Mouse (Mus musculus) hindbrain, embryonic 12.5 days (tissue): Measurements from ENCODE around the gene Zfp354a. TPM values are rescaled to one million over a fixed set of nuclear protein-coding genes. Genes with fewer than 3 reads are reported as not detected.

ENCODE experiments used
- ATAC-seq: fragments of 200-750 bp; cut with Nextera tagmentation; 2 replicates; pipeline ENCODE4 v1.8.0; 2017; ENCODE audit warnings: moderate TSS enrichment; ENCODE audit not compliant: low FRiP score
- H3K27ac ChIP-seq: fragments of 300-500 bp; sonication (generic); 2 replicates; pipeline ENCODE4 v1.5.1; 2016; ENCODE audit warnings: mild to moderate bottlenecking
- H3K27me3 ChIP-seq: fragments of 300-500 bp; sonication (generic); 2 replicates; pipeline ENCODE4 v1.6.1; 2016; ENCODE audit warnings: mild to moderate bottlenecking
- H3K36me3 ChIP-seq: fragments of 300-500 bp; sonication (generic); 2 replicates; pipeline ENCODE4 v1.6.1; 2016; ENCODE audit warnings: mild to moderate bottlenecking
- H3K4me1 ChIP-seq: fragments of 300-500 bp; sonication (generic); 2 replicates; pipeline ENCODE4 v1.6.1; 2016
- H3K4me2 ChIP-seq: fragments of 300-500 bp; sonication (generic); replicated peaks from 2 replicates; pipeline ENCODE4 v1.6.1; 2016; ENCODE audit warnings: mild to moderate bottlenecking
- H3K4me3 ChIP-seq: fragments of 300-500 bp; sonication (generic); 2 replicates; pipeline ENCODE4 v1.5.1; 2016; ENCODE audit warnings: mild to moderate bottlenecking
- H3K9ac ChIP-seq: fragments of 300-500 bp; sonication (generic); 2 replicates; pipeline ENCODE4 v1.6.1; 2016; ENCODE audit warnings: mild to moderate bottlenecking, moderate library complexity
- H3K9me3 ChIP-seq: fragments of 300-500 bp; sonication (generic); replicated peaks from 2 replicates; pipeline ENCODE4 v1.6.1; 2016; ENCODE audit warnings: mild to moderate bottlenecking
- WGBS: fragments of 180-500 bp; shearing (Covaris S2); methylation state at CpG from one replicate; pipeline ENCODE4 v1.1.7; 2016; 5-methylcytosine and 5-hydroxymethylcytosine counted together
- polyA plus RNA-seq: library from polyadenylated mRNA; unstranded; fragments of >200 nt; fragmentation: Nextera tagmentation; extraction: Ambion mirVana; gene quantifications from 2 replicates; pipeline ENCODE4 v1.2.1, GENCODE M21; 2016

The Zfp354a gene
- polyA plus RNA-seq, 1 experiment from 2014 or later: 10.3 TPM

- H3K4me3 ChIP-seq: no peak overlapping the region
- no peaks in the 10 kb centered on the region for H3K4me1 ChIP-seq
- no peaks in the 10 kb centered on the region for H3K9me3 ChIP-seq
- H3K9ac ChIP-seq: no peak overlapping the region
- no peaks in the 10 kb centered on the region for H3K27me3 ChIP-seq
- H3K4me2 ChIP-seq: no peak overlapping the region
- WGBS: 44% methylated on average over 3 of the region's 3 CpGs
- H3K27ac ChIP-seq: no peak overlapping the region
- no peak for ATAC-seq
- no peaks in the 10 kb centered on the region for H3K36me3 ChIP-seq
Measured at GRCm38 (mm10) chr11:51053230-51053629, 5.8 kb upstream of the Zfp354a start.

GRCm38 (mm10) chr11:51059640-51060039 lies 583 bp downstream of the Zfp354a start:
- Histone ChIP-seq H3K36me3 (peaks cover 14% of the 10 kb centered on the region), H3K27me3 (no peaks in the 10 kb centered on the region), H3K9me3 (no peaks in the 10 kb centered on the region), H3K9ac (peak overlapping the region; percentile 84), H3K4me2 (peak overlapping the region; percentile 84), H3K4me1 (peaks cover 9% of the 10 kb centered on the region), H3K27ac (no peak overlapping the region), H3K4me3 (peak overlapping the region; percentile 79)
- ATAC-seq: peak; percentile 68
- 18% methylated on average over 14 of the region's 14 CpGs for WGBS

GRCm38 (mm10) chr11:51060981-51061380 lies 1.9 kb downstream of the Zfp354a start:
- WGBS: 97% methylated on average over 6 of the region's 6 CpGs
- ATAC-seq: no peak

GRCm38 (mm10) chr11:51063276-51063675 lies 4.2 kb downstream of the Zfp354a start:
- Histone ChIP-seq H3K36me3 (peaks cover 45% of the 10 kb centered on the region), H3K9ac (no peak overlapping the region), H3K4me1 (peaks cover 9% of the 10 kb centered on the region), H3K4me3 (no peak overlapping the region), H3K9me3 (no peaks in the 10 kb centered on the region), H3K27ac (no peak overlapping the region), H3K4me2 (no peak overlapping the region), H3K27me3 (no peaks in the 10 kb centered on the region)
- no peak for ATAC-seq
- WGBS: 95% methylated on average over 7 of the region's 7 CpGs

More at GRCm38 (mm10) chr11:51060981-51061380, 1.9 kb downstream of the Zfp354a start:
- H3K27ac ChIP-seq: no peak overlapping the region
- H3K9ac ChIP-seq: no peak overlapping the region
- no peaks in the 10 kb centered on the region for H3K27me3 ChIP-seq
- H3K9me3 ChIP-seq: no peaks in the 10 kb centered on the region
- H3K4me3 ChIP-seq: no peak overlapping the region
- H3K36me3 ChIP-seq: peaks cover 24% of the 10 kb centered on the region
- no peak overlapping the region for H3K4me2 ChIP-seq
- peaks cover 9% of the 10 kb centered on the region for H3K4me1 ChIP-seq

- Histone ChIP-seq H3K27ac (no peak overlapping the region), H3K4me3 (no peak overlapping the region), H3K4me2 (no peak overlapping the region), H3K27me3 (no peaks in the 10 kb centered on the region), H3K9ac (no peak overlapping the region), H3K4me1 (peaks cover 9% of the 10 kb centered on the region), H3K9me3 (no peaks in the 10 kb centered on the region), H3K36me3 (peaks cover 51% of the 10 kb centered on the region)
- no peak for ATAC-seq
- WGBS: 91% methylated on average over 8 of the region's 8 CpGs
Measured at GRCm38 (mm10) chr11:51063841-51064240, 4.8 kb downstream of the Zfp354a start.

GRCm38 (mm10) chr11:51084527-51084926 lies 25.5 kb downstream of the Zfp354a start:
- H3K4me2 ChIP-seq: no peak overlapping the region
- no peak overlapping the region for H3K27ac ChIP-seq
- no peak overlapping the region for H3K4me3 ChIP-seq
- H3K36me3 ChIP-seq: no peaks in the 10 kb centered on the region
- no peak for ATAC-seq
- H3K9me3 ChIP-seq: no peaks in the 10 kb centered on the region
- 47% methylated on average over 7 of the region's 7 CpGs for WGBS
- H3K27me3 ChIP-seq: no peaks in the 10 kb centered on the region
- H3K9ac ChIP-seq: no peak overlapping the region
- H3K4me1 ChIP-seq: no peaks in the 10 kb centered on the region

- WGBS: 73% methylated on average over 13 of the region's 13 CpGs
Measured at GRCm38 (mm10) chr11:51085269-51085668, 26.2 kb downstream of the Zfp354a start.

GRCm38 (mm10) chr11:51107261-51107660 lies 48.2 kb downstream of the Zfp354a start:
- H3K27me3 ChIP-seq: no peaks in the 10 kb centered on the region
- no peak for ATAC-seq
- H3K4me2 ChIP-seq: no peak overlapping the region
- H3K4me3 ChIP-seq: no peak overlapping the region
- H3K36me3 ChIP-seq: no peaks in the 10 kb centered on the region
- 0 out of 2 replicates have a peak, but pooled peaks cover 5% of the 10 kb centered on the region for H3K9me3 ChIP-seq
- no peak overlapping the region for H3K9ac ChIP-seq
- no peak overlapping the region for H3K27ac ChIP-seq
- WGBS: 88% methylated on average over 2 of the region's 2 CpGs
- no peaks in the 10 kb centered on the region for H3K4me1 ChIP-seq

More at GRCm38 (mm10) chr11:51085269-51085668, 26.2 kb downstream of the Zfp354a start:
- H3K4me1 ChIP-seq: no peaks in the 10 kb centered on the region
- H3K4me3 ChIP-seq: no peak overlapping the region
- no peak overlapping the region for H3K4me2 ChIP-seq
- no peak for ATAC-seq
- no peaks in the 10 kb centered on the region for H3K27me3 ChIP-seq
- H3K9me3 ChIP-seq: no peaks in the 10 kb centered on the region
- no peak overlapping the region for H3K27ac ChIP-seq
- no peaks in the 10 kb centered on the region for H3K36me3 ChIP-seq
- H3K9ac ChIP-seq: no peak overlapping the region

- ATAC-seq: no peak
- WGBS: 61% methylated on average over 3 of the region's 3 CpGs
- H3K4me1 ChIP-seq: no peaks in the 10 kb centered on the region
- no peak overlapping the region for H3K4me2 ChIP-seq
- H3K9ac ChIP-seq: no peak overlapping the region
- no peak overlapping the region for H3K27ac ChIP-seq
- H3K9me3 ChIP-seq: 0 out of 2 replicates have a peak, but pooled peaks cover 5% of the 10 kb centered on the region
- H3K27me3 ChIP-seq: no peaks in the 10 kb centered on the region
- no peaks in the 10 kb centered on the region for H3K36me3 ChIP-seq
- no peak overlapping the region for H3K4me3 ChIP-seq
Measured at GRCm38 (mm10) chr11:51110621-51111020, 51.6 kb downstream of the Zfp354a start.

Other genes starting within 250 kb of the Zfp354a start
- gene Zfp354c, start 231.5 kb upstream of the Zfp354a start, polyA plus RNA-seq: 51.8 and 59.3 TPM in 2 replicates
- gene Zfp879, start 217.7 kb upstream of the Zfp354a start, polyA plus RNA-seq: 0.75 and 0.79 TPM in 2 replicates
- gene Grm6, start 208.6 kb upstream of the Zfp354a start, polyA plus RNA-seq: not detected in 2 replicates
- 14.1 and 15.5 TPM in 2 replicates for gene Zfp454, start 171.6 kb upstream of the Zfp354a start, polyA plus RNA-seq
- 35.0 and 37.3 TPM in 2 replicates for gene Zfp2, start 143.1 kb upstream of the Zfp354a start, polyA plus RNA-seq
- gene Zfp354b, start 127.6 kb upstream of the Zfp354a start, polyA plus RNA-seq: 1.4 and 3.1 TPM in 2 replicates
- not detected in 2 replicates for gene 4933414I15Rik, start 115.5 kb upstream of the Zfp354a start, polyA plus RNA-seq
- gene Prop1, start 105.5 kb upstream of the Zfp354a start, polyA plus RNA-seq: not detected in 2 replicates
- not detected in 2 replicates for gene Olfr1378, start 92.7 kb upstream of the Zfp354a start, polyA plus RNA-seq
- gene Olfr1377, start 77.3 kb upstream of the Zfp354a start, polyA plus RNA-seq: not detected in 2 replicates
- gene Olfr51, start 55.7 kb upstream of the Zfp354a start, polyA plus RNA-seq: not detected in 2 replicates
- gene Olfr54, start 45.0 kb upstream of the Zfp354a start, polyA plus RNA-seq: not detected in 2 replicates
- gene Olfr1375, start 11.1 kb upstream of the Zfp354a start, polyA plus RNA-seq: not detected in 2 replicates
- not detected in 2 replicates for gene Gm12569, start 161.2 kb downstream of the Zfp354a start, polyA plus RNA-seq
- 150 and 161 TPM in 2 replicates for gene Clk4, start 202.5 kb downstream of the Zfp354a start, polyA plus RNA-seq
- gene BC049762, start 203.8 kb downstream of the Zfp354a start, polyA plus RNA-seq: 0.25 TPM in 1 of 2 replicates, not detected in the other
- 15.9 and 17.1 TPM in 2 replicates for gene Col23a1, start 230.7 kb downstream of the Zfp354a start, polyA plus RNA-seq